Mouse (Mus musculus) large intestine, adult 2 months (tissue): ENCODE data around the gene Apoc4. TPM values are rescaled to one million over a fixed set of nuclear protein-coding genes. Genes with fewer than 3 reads are reported as not detected.

Source experiments
- DNase-seq: peaks from one replicate; pipeline ENCODE4 v3.0.0-alpha.2; 2012; ENCODE audit warnings: low read depth, low spot score
- WGBS: fragments of 180-500 bp; shearing (Covaris S2); methylation state at CpG from one replicate; pipeline ENCODE4 v1.1.7; 2018; 5-methylcytosine and 5-hydroxymethylcytosine counted together
- polyA plus RNA-seq: library from polyadenylated mRNA; depleted of rRNA; stranded (reverse); fragments of >200 nt; gene quantifications from 2 replicates; pipeline ENCODE4 v1.2.3, GENCODE M21; 2012; rRNA removed

Apoc4 gene
- polyA plus RNA-seq: 1.3 and 1.4 TPM in 2 replicates

DNA sequence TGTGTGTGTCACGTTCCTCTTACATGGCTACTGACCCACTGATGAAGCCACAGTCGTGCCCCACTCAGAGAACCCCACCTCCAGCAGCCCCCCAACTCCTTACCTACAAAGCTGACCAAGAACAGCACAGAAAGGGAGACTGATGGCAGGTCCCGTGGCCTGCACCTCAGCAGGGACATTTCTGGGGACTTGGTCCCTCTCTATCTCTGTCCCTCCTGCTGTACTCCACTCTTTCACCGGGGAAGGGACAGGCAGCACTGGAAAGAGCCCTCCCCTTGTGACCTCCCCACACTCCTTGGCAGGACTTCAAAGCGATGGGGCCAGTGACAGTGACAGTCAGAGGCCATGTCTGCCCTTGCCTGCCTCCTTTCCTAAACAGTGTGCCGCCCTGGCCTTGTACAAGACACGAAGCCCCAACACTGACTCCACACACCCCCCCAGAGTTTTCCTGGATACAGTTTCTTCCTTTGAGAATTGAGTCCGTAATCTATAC lies at the start of gene Apoc4, which contains the start of gene Gm44805:
Gene Apoc4, minus strand, starts transcription at position 278 of the 493 bp plus-strand sequence.
Gene Gm44805, minus strand, starts transcription at position 222 of the 493 bp plus-strand sequence.
- DNase-seq: no peak
- 64% methylated on average over 8 of the region's 8 CpGs for WGBS

DNA sequence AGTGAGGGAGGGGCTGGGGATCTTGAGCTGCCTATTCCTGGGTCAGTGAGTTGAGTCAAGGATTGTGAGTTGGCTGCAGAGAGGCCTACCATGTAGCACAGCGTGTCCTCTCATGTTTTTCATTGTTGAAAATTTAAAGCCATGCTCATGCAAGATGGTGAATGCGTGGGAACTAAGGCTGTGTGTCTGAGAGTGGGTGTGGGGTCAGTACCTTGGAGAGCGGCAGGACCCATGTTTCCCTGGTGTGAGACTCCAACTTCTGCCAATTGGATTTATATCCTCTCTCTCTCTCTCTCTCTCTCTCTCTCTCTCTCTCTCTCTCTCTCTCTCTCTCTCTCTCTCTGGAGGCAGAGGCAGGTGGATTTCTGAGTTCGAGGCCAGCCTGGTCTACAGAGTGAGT lies 45.3 kb upstream of the Apoc4 start:
- no peak for DNase-seq
- WGBS: 93% methylated on average over 4 of the region's 4 CpGs

DNA sequence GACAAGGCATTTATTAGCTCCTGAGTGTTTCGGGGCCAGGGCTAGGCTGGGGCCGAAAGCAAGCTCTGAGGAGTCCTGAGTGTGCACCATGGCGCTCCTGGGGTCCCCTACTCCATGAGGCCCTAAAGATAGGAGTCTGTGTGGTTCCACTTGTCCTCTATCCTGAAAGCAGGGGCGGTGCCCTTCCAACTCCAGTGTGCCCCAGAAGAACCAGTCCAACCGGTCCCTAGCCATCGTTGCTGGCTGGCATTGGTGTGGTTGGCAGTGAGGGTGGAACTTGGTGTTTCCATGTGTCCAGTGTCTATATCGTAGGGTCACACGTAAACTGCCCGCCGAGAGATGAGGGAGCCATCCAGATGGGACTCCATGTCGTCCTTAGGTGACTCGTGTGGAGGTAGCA lies 42.9 kb upstream of the Apoc4 start:
- 42% methylated on average over 12 of the region's 12 CpGs for WGBS
- DNase-seq: peak; percentile 48

DNA sequence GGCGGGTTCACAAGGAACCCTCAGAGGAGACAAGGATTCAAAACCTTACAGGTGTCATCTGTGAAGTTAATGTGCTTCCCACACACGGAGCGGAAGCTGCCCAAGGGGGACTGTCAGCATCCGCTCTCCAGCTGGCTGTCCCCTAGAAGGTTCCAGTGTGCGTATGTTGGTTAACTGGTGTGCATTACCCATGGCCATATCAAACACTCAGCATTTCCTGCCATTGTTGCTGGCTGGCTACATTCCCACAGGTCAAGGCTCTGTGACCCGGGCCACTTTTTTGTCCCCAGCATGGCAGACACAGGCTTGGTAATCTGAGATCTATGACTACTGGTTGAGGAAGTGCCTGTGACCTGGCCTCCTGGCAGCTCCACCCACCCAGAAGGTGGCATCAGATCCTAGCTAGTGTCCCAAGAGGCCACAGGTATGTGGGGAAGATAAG lies 41.5 kb upstream of the Apoc4 start:
- DNase-seq: no peak

DNA sequence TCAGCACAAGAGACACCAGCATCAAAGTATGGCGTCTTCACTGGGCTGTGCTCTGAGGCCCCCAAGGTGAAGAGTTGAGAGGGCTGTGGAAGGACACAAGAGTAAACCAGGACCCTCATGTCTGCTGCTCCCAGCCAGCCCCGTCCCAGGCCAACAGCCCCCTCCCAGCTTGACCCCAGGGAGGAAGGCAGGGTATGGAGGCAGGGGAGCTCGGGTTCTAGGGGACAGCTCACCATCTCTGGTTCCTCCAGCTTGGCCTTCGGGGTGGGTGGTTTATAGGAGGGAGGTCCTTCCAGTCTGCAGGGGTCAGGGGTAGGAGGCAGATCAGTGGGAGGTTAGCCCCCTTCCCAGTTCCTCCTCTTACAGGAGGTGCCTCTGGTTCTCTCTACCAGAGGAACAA lies 37.9 kb upstream of the Apoc4 start:
- WGBS: 92% methylated on average over 4 of the region's 4 CpGs
- no peak for DNase-seq

More for the DNA sequence above, 41.5 kb upstream of the Apoc4 start:
- 82% methylated on average over 6 of the region's 6 CpGs for WGBS

DNA sequence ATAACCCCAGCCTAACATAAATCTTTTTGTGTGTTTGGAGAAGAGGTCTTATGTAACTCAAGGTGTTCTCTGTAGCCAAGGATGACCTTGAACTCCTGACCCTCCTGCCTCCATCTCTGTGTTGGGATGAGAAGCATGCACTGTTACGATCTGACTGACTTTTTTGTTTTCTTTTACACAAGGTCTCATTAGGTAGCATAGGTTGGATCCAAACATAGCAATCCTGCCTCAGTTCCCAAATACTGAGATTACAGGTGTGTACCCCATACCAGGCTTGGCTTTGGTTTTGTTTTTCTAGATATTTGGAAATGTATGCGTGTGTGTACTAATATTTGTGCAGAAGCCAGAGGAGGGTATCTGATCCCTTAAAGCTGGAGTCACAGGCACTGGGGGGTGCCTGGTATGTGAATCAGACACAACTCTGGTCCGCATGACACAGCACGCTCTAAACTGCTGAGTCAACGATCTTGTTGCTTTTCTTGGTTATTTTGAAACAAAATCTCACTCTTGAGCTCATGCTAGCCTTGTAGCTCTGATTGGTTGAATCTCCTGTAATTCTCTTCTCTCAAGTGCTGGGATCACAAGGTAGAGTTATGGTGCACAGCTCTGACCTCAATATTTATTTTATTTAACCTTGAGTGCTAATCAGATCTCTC lies 37.1 kb upstream of the Apoc4 start:
- 90% methylated on average over 5 of the region's 5 CpGs for WGBS
- DNase-seq: no peak

DNA sequence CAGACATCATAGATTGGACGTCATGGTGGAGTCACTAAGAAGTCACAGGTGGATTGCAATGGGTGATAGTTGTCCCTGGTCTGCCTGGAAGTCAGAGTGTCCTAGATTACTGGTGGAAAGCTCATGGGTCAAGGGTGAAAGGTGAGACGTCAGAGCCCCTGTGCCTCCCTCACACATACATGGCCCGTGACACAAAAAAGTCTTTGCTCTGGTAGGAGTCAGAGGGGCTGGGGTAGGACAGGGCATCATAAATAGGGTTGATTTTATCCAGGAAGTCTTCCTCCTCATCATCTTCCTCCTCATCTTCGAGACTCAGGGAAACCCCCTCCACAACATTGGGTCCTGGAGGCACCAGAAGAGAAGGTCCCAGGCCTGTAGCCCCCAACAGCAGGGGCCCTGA lies 36.1 kb upstream of the Apoc4 start:
- DNase-seq: no peak
- 89% methylated on average over 4 of the region's 4 CpGs for WGBS

DNA sequence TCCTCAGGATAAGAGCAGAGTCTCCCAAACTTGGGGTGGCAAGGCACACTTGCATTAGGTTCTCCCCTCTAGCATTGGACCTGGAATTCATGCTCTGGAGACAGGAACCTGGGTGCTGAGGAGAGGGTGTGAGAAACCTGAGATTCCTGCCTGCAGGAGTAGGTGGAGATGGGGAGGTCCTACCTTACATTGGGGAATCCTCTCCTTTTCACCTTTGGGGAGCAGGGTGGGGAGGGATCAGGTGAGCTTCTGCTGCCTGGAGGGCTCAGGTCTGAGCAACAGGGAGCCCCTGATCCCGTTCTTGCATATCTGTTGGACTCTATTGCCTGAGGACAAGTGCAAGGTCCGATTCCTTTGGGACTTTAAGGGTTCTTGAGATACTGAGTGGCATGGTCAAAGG lies 35.5 kb upstream of the Apoc4 start:
- 85% methylated on average over 2 of the region's 2 CpGs for WGBS
- DNase-seq: no peak

DNA sequence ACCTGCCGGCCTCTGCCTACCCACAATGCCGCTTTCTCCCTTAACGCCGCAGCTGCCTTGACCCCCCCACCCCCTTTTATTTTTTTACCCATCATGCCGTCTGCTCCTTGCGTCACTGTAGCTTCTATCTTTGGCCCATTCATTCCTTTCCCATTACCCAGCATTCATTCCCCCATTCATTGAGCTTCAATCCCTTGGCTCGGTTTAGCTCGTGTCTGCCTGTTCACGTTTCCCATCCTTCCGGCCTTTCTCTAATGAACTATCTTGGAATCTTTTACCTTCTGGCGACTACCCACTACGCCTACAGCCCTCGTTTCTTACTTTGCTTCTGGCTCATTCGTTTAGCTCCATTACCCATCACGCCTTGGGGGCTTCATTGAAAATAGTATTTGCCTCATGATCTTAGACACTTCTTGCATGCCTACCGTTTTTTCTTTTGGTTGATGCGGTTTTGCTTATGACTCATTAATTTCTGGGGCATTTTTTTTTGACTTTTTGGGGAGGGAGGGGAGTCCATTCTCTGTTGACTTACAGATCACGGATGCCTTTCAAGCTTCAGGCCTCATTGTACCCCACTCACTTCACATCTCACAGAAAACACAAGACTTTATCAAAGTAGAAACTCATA lies 34.9 kb upstream of the Apoc4 start:
- 4% methylated on average over 18 of the region's 18 CpGs for WGBS
- DNase-seq: no peak

DNA sequence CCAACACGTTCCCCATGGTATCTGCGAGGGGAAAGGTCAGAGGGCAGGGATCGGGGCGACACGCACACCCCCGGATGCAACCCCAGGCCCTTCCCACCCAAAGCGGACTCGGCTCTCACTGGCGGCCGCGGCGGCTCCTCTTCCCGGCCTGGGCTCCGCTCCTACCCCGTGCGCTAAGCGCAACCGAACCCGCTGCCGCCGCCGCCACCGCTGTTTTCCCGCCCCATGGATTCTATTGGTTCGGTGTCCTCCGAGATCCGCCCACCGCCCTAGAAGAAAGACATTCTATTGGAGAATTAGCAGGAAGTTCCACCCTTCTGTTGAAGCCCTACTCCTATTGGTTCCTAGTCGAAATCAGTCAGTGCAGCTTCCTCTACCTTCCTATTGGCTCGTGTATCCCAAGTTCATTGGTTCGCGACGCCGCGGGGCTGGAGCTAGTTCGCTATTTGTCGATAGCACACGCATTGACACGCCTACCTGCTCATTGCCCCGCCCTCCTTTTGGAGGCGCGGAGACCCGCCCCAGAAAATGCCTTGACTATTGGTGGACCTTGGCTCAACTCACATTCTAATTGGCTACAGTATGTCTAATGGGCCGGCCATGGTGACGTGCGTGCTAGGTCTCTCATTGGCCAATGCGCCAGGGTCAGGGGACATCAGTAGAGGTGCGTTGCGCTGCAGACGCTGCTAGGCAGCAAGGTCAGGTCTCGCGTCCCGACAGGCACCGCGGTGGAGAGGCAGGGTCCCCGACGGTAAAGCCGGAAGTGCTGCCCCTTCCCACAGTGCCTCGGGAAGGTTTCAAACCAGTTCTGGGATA lies 34.2 kb upstream of the Apoc4 start, which contains the start of gene Tomm40:
Gene Tomm40, minus strand, starts transcription at position 200 of the 816 bp plus-strand sequence.
- peak; percentile 99 for DNase-seq
- WGBS: under 1% methylated on average over 59 of the region's 59 CpGs

DNA sequence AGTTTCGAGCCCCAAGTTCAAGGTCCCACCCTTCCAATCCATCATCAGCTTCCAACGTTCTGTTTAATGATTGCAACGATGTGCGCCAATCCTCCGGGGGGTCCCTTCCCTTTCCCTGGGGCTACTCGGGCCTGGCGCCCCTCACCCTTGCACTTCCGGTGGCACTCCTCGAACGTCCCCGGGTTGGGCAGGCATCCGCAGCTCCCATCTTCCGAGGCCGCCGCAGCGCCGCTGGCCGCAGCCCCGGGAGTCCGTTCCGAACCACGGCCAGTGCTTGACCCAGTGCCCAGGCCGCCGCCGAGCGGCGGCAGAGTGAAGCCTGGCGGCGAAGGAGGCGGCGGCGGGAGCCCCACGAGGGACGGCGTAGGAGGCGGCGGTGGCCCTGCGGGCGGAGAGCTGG lies 33.6 kb upstream of the Apoc4 start:
- DNase-seq: no peak
- WGBS: under 1% methylated on average over 39 of the region's 39 CpGs

DNA sequence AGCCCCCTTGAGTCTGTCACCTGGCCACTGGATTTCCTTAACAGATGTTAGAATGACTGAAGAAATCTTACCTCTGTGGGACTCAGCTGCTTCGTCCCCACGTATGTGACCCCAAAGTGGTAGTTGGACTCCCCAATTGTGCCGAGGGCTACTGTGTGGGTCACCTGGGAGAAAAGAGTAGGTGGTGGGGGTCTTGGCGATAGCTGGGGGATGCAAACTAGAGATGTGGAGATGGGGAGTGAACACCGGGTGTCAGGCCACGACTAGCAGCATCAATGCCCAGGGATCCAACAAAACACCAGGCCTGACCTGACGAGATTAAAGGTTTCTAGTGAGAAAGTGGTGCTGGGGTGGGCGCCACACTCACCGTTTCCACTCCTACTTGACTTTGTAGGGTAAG lies 32.3 kb upstream of the Apoc4 start:
- no peak for DNase-seq
- WGBS: 81% methylated on average over 9 of the region's 9 CpGs

DNA sequence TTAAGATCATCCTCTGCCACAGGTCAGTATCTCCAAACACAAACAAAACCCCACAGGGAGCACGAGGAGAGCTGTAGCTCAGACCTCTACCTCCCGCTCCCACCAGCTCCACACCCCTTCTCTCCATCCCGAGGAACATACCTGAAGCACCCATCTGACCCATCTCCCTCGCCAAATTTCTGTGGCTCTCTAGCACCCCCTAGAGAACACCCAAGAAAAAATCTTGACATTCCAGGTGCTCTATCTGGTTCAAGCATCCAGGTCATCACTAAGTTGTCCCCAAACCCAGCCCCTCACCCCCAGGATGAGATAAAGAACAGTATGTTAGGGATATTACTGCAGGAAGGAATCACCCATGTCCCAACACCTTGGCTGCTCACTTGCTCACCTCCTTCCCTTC lies 31.9 kb upstream of the Apoc4 start:
- DNase-seq: no peak

DNA sequence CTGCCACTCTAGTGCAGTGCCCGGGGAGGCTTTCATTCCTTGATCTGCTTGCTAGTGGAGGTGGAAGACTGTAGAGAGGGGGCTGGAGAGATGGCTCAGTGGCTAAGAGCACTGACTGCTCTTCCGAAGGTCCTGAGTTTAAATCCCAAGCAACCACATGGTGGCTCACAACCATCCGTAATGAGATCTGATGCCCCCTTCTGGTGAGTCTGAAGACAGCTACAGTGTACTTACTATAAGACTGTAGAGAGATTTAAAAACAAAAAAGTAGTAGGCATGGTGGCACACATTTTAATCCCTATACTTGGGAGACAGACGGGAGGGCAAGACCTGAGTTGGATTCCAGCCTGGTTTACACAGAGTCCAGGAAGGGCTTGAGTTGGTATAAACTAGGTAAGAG lies 31.1 kb upstream of the Apoc4 start:
- 59% methylated on average over 4 of the region's 4 CpGs for WGBS
- DNase-seq: no peak

More for the DNA sequence above, 31.9 kb upstream of the Apoc4 start:
- whole genome bisulfite sequencing: 33% methylated on average over 4 of the region's 4 CpGs

DNA sequence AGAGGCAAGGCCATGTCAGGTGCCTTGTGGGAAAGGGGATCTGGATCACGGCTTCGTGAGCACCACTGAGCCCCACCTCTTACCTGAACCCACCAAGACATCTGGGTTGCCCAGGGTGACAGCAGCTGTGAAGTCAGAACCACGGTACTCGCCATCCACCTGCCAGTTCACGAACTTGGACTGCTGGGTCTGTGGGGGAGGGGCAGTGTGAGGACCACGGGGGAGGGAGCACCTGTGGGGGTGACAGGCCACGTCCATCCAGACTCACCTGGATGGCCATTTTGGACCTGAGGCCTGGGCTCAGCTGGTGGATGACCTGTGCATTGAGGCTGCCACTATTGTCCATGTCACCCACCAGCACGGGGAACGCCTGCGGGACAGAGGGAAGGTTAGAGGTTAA lies 29.4 kb upstream of the Apoc4 start:
- 91% methylated on average over 10 of the region's 10 CpGs for WGBS
- DNase-seq: no peak

DNA sequence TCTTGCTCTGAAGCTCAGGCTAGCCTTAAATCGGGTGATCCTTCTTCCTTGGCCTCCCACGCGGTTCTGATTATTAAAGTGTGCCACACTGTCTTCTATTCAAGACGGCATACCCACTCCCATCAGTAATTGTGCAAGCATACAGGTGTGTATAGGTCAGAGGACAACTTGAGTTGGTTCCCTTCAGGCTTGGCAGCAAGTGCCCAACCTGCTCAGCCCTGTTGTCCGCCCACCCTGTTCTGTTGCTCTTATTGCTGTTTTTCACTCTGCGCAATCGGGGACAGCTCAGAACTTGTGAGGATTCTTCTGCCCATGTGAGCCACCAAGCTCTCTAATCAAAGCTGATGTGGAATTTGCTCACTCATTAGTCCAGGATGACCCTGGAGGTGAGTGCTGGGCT lies 24.0 kb upstream of the Apoc4 start:
- no peak for DNase-seq
- 91% methylated on average over 7 of the region's 7 CpGs for WGBS

DNA sequence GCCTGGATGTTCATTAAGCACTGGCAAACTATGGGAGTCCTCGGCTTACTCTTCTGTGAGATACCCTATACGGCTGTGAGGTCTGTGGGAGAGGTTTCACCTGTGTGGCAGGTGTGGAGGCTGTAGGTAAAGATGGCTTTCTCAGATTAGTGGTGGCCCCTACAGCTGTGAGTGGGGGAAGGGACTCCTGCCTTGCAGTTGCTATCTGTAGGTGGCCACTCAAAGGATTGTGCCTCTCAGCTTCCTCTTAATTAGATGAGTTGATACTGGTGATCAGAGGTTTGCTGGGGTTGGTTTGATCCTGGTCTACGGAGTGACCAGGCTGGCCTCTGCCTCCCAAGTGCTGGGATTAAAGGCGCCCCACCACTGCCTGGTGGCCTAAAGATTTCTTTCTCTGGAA lies 23.2 kb upstream of the Apoc4 start:
- 91% methylated on average over 4 of the region's 4 CpGs for WGBS
- no peak for DNase-seq

DNA sequence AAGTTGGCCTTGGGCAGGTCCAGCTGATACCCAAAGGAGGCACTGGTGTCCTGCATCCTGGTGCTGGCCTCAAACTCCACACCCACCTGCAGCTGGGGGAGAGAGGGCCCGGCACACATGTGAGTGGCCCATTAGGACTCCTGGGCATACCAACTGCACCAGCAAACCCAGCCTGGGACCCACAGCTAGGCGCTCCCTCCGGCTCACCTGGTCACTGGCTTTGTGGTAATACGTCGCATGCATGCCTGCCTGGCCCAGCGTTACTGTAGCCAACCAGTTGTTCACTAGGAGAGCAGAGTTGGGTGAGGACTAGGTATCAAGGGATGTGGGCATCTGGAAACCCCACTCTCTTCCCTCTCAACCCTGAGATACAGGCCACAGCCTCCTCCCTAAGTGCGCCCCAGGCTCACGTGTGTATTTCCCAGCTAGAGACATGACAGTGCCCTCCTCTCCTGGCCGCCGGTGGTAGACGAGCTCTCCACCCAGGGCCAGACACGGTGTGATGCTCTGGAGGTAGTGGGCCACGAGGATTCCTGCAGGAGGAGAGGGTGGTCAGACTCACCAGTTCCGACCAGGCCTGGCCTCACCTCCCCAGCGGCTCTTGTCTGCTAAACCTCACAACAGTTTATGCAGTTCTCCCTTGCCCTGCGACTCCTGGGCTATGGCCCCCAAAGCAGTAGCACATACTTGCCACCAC lies 21.7 kb upstream of the Apoc4 start:
- no peak for DNase-seq
- WGBS: 92% methylated on average over 16 of the region's 16 CpGs

DNA sequence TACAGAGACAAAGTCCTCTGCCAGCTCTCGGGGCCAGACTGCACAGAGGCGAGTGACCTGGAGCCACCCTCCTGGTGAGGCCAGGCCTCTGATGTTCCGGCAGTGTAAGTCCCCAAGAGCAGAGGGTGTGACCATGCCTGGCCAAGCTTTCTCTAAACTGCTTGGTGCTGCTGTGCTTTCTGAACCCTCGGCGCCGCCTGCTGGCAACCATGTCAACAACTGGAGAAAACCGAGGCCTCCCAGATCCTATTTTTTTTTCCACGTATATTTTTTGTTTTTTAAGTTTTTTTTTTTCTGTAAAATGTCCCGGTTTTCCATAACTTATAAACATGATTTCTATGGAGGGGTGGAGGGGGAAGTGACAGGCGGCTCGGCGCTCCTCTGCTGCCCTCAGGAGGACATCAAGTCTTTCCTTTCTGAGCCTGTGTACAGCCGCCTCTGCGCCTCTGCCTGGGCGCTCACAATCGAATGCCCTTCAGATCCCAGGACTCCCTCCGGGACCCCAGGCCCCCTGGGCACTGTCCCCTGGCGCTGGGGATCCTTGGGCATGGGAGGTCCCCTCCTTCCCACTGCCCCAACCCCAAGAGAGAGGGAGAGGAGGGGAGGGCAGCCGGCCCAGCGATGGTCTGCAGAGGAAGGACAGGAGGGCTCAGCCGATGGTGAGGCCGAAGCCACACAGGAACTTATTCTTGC lies 19.9 kb upstream of the Apoc4 start:
- 26% methylated on average over 22 of the region's 22 CpGs for WGBS
- DNase-seq: peak; percentile 75
